Mouse (Mus musculus): ENCODE data around the gene Psmc3.
"Not testable (repeated sequence)": the region's sequence is repeated elsewhere in the genome, so short reads cannot be mapped to it uniquely, and the experiment has no call there.

The Psmc3 gene

GRCm38 (mm10) chr2:91111832-91112231 is 58.0 kb downstream of the Psmc3 start:
- not testable (repeated sequence) for DNase-seq (ENCODE audit: low read depth, low spot score)

GRCm38 (mm10) chr2:91112491-91112890 is 58.7 kb downstream of the Psmc3 start:
- DNase-seq (ENCODE audit: low read depth, low spot score), result no peak

- no peak for DNase-seq (ENCODE audit: low read depth, low spot score)
Measured at GRCm38 (mm10) chr2:91113334-91113733, 59.5 kb downstream of the Psmc3 start.

GRCm38 (mm10) chr2:91113852-91114251 is 60.0 kb downstream of the Psmc3 start:
- no peak for DNase-seq (ENCODE audit: low read depth, low spot score)

- peak; percentile 64 for DNase-seq (ENCODE audit: low read depth, low spot score)
Measured at GRCm38 (mm10) chr2:91114781-91115577, 61.2 kb downstream of the Psmc3 start.

- no peak for DNase-seq (ENCODE audit: low read depth, low spot score)
Measured at GRCm38 (mm10) chr2:91115578-91115970, 61.8 kb downstream of the Psmc3 start.
